Mouse (Mus musculus) forebrain, embryonic 11.5 days (tissue): ENCODE data around the gene Foxp1. TPM values are rescaled to one million over a fixed set of nuclear protein-coding genes. Genes with fewer than 3 reads are reported as not detected.

Source experiments
- ATAC-seq: fragments of 200-750 bp; cut with Nextera tagmentation; replicated peaks from 2 replicates; pipeline ENCODE4 v1.8.0; 2017; ENCODE audit warnings: moderate TSS enrichment; ENCODE audit not compliant: low FRiP score
- DNase-seq: peaks from one replicate; pipeline ENCODE4 v3.0.0-alpha.2; 2017; ENCODE audit warnings: low spot score
- H3K27ac ChIP-seq: fragments of 300-500 bp; sonication (generic); 2 replicates; pipeline ENCODE4 v1.5.1; 2014; ENCODE audit warnings: low read depth, low read length
- H3K27me3 ChIP-seq: fragments of 300-500 bp; sonication (generic); 2 replicates; pipeline ENCODE4 v1.6.1; 2014; ENCODE audit warnings: mild to moderate bottlenecking, low read length, mixed read lengths; ENCODE audit not compliant: control insufficient read depth, insufficient read depth
- H3K36me3 ChIP-seq: fragments of 300-500 bp; sonication (generic); 2 replicates; pipeline ENCODE4 v1.6.1; 2014; ENCODE audit warnings: mild to moderate bottlenecking, low read length, moderate library complexity, mixed read lengths; ENCODE audit not compliant: control insufficient read depth, insufficient read depth
- H3K4me1 ChIP-seq: fragments of 300-500 bp; sonication (generic); replicated peaks from 2 replicates; pipeline ENCODE4 v1.6.1; 2014; ENCODE audit warnings: low read length, mixed read lengths; ENCODE audit not compliant: control insufficient read depth, insufficient read depth
- H3K4me2 ChIP-seq: fragments of 300-500 bp; sonication (generic); 2 replicates; pipeline ENCODE4 v1.6.1; 2014; ENCODE audit warnings: low read depth, mild to moderate bottlenecking, low read length, moderate library complexity, mixed read lengths; ENCODE audit not compliant: severe bottlenecking
- H3K4me3 ChIP-seq: fragments of 300-500 bp; sonication (generic); 2 replicates; pipeline ENCODE4 v1.5.1; 2014; ENCODE audit warnings: low read depth, low read length
- H3K9ac ChIP-seq: fragments of 300-500 bp; sonication (generic); 2 replicates; pipeline ENCODE4 v1.6.1; 2014; ENCODE audit warnings: low read length
- H3K9me3 ChIP-seq: fragments of 300-500 bp; sonication (generic); 2 replicates; pipeline ENCODE4 v1.6.1; 2016; ENCODE audit warnings: low read length, mixed read lengths; ENCODE audit not compliant: control insufficient read depth
- WGBS: fragments of 180-500 bp; shearing (Covaris S2); extraction: QIAGEN DNeasy Blood & Tissue Kit; methylation state at CpG from one replicate; pipeline ENCODE4 v1.1.7; 2014; 5-methylcytosine and 5-hydroxymethylcytosine counted together
- polyA plus RNA-seq: library from polyadenylated mRNA; unstranded; fragments of >200 nt; fragmentation: Nextera tagmentation; extraction: Ambion mirVana; gene quantifications from 2 replicates; pipeline ENCODE4 v1.2.1, GENCODE M21; 2014

Foxp1 gene
- polyA plus RNA-seq, 1 experiment from 2014 or later: 91.5 TPM

DNA sequence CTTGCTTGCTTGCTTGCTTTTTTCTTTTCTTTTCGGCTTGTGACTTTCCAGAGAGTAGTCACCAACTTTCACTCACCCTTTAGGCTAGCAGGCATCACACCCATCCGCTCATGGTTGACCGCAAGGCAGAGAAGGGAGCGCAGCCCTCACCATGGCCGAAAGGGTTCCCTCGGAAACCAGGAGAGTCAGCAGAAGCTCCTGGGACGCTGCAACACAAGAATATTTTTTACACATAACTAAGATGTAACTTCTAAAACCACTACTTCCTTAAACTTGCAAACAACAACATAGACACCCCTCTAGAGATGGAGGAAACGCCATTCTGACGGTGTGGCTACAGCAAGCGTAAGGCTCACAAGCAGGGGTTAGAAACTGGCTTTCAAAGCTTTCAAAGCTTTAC is 87.4 kb downstream of the Foxp1 start:
- Histone ChIP-seq H3K9ac (no peak overlapping the region), H3K4me3 (no peak overlapping the region), H3K27ac (no peak overlapping the region), H3K4me2 (no peak overlapping the region), H3K9me3 (no peaks in the 10 kb centered on the region), H3K36me3 (no peaks in the 10 kb centered on the region; the same call in 1 of the 2 replicates), H3K27me3 (no peaks in the 10 kb centered on the region), H3K4me1 (peaks cover 18% of the 10 kb centered on the region)
- no peak for DNase-seq
- no peak for ATAC-seq
- 95% methylated on average over 10 of the region's 10 CpGs for WGBS

DNA sequence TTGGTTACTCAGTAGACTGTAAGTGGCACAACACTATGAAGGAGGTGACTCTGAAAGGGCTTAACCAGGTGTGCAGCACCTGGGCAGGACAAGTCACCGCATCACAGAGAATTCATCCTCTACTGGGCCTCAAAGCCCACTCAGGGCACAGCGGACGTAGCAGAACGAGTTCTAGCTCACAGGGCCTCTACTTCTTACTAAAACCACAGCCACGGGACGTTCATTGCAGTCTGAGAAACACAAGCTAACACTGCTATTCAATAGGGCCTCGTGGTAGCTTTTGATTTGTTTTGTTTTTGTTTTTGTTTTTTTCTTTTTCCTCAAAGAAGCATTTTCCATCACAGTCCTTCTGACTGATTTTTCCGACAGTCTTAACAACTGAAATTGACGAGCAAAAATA is 89.5 kb downstream of the Foxp1 start:
- no peaks in the 10 kb centered on the region for H3K27me3 ChIP-seq
- 89% methylated on average over 9 of the region's 9 CpGs for whole genome bisulfite sequencing
- no peak overlapping the region for H3K9ac ChIP-seq
- H3K4me3 ChIP-seq: no peak overlapping the region
- H3K4me1 ChIP-seq: no peaks in the 10 kb centered on the region; the same call in 1 of the 2 replicates
- no peak for ATAC-seq
- H3K36me3 ChIP-seq: no peaks in the 10 kb centered on the region; the same call in 1 of the 2 replicates
- H3K9me3 ChIP-seq: no peaks in the 10 kb centered on the region
- H3K27ac ChIP-seq: no peak overlapping the region
- DNase-seq: no peak
- H3K4me2 ChIP-seq: no peak overlapping the region

DNA sequence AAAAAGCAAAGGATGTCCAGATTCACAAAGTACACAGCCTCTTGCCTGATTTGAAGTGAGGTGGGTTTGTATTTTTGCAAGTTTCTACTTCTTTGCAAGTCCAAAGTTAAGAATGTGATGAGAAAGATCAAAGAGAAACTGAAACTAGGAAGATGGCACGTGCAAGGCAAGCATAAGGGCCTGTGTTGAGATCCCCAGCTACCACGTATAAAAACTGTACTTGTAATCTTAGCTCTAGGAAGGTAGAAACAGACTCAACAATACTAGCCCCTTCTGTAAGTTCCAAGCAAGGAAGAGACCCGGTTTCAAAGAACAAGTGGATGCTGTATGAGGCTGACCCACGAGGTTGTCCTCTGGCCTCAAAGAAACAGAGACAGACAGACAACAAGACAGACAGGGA is 90.6 kb downstream of the Foxp1 start:
- Histone ChIP-seq H3K4me2 (no peak overlapping the region), H3K4me1 (no peaks in the 10 kb centered on the region), H3K27ac (no peak overlapping the region), H3K9ac (no peak overlapping the region), H3K36me3 (no peaks in the 10 kb centered on the region; the same call in 1 of the 2 replicates), H3K27me3 (no peaks in the 10 kb centered on the region), H3K9me3 (no peaks in the 10 kb centered on the region), H3K4me3 (no peak overlapping the region)
- 83% methylated on average over 4 of the region's 4 CpGs for WGBS
- ATAC-seq (no peak), DNase-seq (no peak)

DNA sequence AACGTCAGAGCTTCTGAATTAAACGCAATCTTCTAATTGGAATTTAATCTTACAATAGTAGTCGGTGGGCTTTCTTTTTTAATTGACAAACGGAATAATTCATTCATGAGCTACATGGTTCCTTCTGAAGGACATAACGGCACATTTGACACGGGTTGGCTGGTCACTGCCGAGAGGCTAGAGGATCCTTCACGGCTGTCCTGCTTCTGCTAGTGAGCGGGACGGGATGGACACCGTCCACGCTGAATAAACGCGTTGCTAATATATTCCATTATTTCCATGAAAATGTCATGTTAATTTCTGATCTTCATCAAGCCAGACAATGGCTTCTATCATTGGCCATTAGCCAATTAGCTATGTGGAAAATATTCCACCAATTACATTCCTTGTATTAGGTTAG is 92.0 kb downstream of the Foxp1 start:
- 88% methylated on average over 14 of the region's 14 CpGs for WGBS
- Histone ChIP-seq H3K27me3 (no peaks in the 10 kb centered on the region), H3K4me2 (no peak overlapping the region), H3K36me3 (no peaks in the 10 kb centered on the region; the same call in 1 of the 2 replicates), H3K27ac (no peak overlapping the region), H3K9me3 (no peaks in the 10 kb centered on the region), H3K4me3 (no peak overlapping the region), H3K9ac (no peak overlapping the region), H3K4me1 (no peaks in the 10 kb centered on the region)
- ATAC-seq (no peak), DNase-seq (no peak)

DNA sequence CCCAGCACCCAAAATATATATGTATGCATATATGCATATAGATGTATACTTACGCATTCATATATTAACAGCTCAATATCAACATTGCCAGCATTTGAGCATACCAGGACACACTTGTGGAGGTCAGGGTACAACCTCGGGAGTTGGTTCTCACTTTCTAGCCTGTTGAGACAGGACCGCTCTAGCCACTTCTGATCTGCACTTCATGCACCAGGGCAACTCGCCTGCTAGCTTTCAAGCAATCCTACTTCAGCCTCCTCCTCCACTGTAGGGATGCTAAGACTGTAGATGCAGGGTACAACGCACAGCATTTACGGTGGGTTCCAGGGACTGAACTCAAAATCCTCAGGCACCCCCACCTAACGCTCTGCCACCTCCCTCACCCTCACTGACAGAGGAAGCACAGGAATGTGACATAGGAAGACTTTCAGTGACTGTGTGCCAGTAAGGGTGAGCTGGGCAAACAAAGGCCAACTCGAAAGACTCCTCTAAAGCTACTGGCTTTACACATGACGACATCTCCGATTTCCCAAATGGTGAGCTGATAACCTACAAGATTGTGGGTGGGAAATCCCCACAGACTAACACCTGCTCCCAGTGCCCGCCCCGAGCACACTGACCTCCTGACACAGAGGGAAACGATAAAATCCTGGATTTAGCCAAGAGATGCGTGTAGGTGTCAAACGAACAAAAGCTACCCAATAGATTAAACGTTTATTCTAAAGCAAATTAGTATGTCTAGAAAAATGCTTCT is 93.0 kb downstream of the Foxp1 start:
- no peak overlapping the region for H3K27ac ChIP-seq
- H3K9ac ChIP-seq: no peak overlapping the region
- H3K36me3 ChIP-seq: no peaks in the 10 kb centered on the region; the same call in 1 of the 2 replicates
- no peak overlapping the region for H3K4me3 ChIP-seq
- ATAC-seq (no peak), DNase-seq (no peak)
- no peaks in the 10 kb centered on the region for H3K4me1 ChIP-seq
- 85% methylated on average over 16 of the region's 16 CpGs for WGBS
- no peak overlapping the region for H3K4me2 ChIP-seq
- H3K9me3 ChIP-seq: no peaks in the 10 kb centered on the region
- H3K27me3 ChIP-seq: no peaks in the 10 kb centered on the region

DNA sequence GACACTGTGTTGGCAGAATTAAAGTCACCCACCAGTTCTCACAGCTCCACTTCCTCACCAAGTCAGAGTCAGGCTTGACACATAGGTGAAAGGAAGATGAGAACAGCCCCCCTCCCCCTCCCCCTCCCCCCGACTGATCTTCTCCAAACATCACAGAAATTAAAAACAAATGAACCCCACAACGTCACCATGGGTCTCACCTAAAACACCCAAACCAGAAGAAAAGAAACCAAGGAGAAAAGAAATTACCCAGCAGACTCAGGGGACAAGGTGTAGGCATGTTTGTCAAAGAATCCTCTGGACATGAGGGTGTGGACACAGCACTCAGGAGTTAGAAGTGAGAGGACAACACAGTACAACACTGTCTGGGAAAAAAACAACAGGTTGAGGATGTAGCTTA is 93.6 kb downstream of the Foxp1 start:
- DNase-seq (no peak), ATAC-seq (no peak)
- no peaks in the 10 kb centered on the region for H3K36me3 ChIP-seq
- no peak overlapping the region for H3K27ac ChIP-seq
- no peaks in the 10 kb centered on the region for H3K4me1 ChIP-seq
- H3K4me2 ChIP-seq: no peak overlapping the region
- H3K4me3 ChIP-seq: no peak overlapping the region
- WGBS: 75% methylated on average over 1 of the region's 2 CpGs
- no peaks in the 10 kb centered on the region for H3K9me3 ChIP-seq
- no peak overlapping the region for H3K9ac ChIP-seq
- H3K27me3 ChIP-seq: no peaks in the 10 kb centered on the region

DNA sequence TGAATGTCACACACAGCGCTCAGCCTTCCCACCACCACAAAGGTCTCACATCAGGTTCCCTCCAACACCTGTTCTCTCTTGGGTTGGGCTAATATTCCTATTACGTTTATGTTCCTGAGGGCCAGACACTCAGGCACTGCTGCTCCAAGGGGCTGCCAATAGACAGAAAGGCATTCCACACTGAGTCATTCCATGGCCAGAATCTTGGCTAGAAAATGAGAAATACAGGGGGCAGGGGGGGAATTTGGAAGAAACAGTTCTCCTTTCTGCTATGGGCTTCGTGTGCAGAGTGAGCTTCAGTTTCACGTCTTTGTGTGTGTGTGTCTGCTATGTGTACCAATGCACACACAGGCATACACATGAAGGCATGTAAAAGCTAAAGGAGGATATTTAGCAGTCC is 95.2 kb downstream of the Foxp1 start:
- no peak for ATAC-seq
- H3K36me3 ChIP-seq: no peaks in the 10 kb centered on the region
- no peak overlapping the region for H3K9ac ChIP-seq
- H3K9me3 ChIP-seq: no peaks in the 10 kb centered on the region
- no peaks in the 10 kb centered on the region for H3K27me3 ChIP-seq
- no peak for DNase-seq
- no peak overlapping the region for H3K4me2 ChIP-seq
- WGBS: 92% methylated on average over 4 of the region's 4 CpGs
- H3K4me3 ChIP-seq: no peak overlapping the region
- H3K27ac ChIP-seq: no peak overlapping the region
- H3K4me1 ChIP-seq: no peaks in the 10 kb centered on the region

DNA sequence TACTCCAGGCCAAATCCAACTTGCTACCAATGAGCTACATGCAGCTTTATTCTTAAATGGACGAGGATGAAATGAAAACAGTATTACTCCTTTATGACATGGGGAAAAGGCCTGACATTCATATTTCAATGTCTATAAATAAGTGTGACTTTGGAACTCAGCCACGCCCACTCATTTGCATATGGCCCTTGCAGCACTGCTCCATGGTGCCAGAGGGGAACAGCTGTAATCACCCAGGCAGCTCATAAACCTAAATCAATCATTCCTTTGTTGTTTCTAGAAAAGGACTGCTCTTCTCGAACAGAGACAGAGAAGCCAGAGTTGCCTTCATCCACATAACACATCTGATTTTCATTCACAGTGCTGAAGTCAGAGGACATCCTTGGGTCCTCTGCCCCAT is 97.5 kb downstream of the Foxp1 start:
- no peak overlapping the region for H3K4me2 ChIP-seq
- no peak overlapping the region for H3K9ac ChIP-seq
- 64% methylated on average over 3 of the region's 3 CpGs for WGBS
- DNase-seq (no peak), ATAC-seq (no peak)
- H3K27ac ChIP-seq: no peak overlapping the region
- no peaks in the 10 kb centered on the region for H3K36me3 ChIP-seq
- H3K4me3 ChIP-seq: no peak overlapping the region
- no peaks in the 10 kb centered on the region for H3K27me3 ChIP-seq
- H3K4me1 ChIP-seq: no peaks in the 10 kb centered on the region
- no peaks in the 10 kb centered on the region for H3K9me3 ChIP-seq

DNA sequence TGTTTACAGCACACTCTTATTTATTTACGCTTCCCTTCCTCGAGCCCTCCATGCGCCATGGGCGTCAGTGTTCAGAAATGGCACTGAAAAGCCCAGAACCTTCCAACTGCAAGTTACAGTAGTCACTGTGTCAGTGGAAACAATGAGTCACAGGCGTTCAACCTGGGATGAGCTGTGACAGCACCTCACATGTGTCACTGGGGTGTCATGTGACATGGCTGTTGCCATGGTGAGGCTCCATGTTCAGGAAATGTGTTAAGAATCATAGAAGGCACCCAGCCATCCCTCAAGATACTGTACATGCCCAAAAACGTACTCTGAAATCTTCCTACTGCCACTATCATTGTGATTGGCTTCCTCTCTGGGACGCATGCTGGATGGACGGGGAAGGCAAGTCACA is 101.9 kb downstream of the Foxp1 start:
- no peak overlapping the region for H3K4me3 ChIP-seq
- DNase-seq (no peak), ATAC-seq (no peak)
- WGBS: 92% methylated on average over 8 of the region's 8 CpGs
- no peaks in the 10 kb centered on the region for H3K4me1 ChIP-seq
- no peaks in the 10 kb centered on the region for H3K36me3 ChIP-seq
- no peak overlapping the region for H3K27ac ChIP-seq
- no peak overlapping the region for H3K4me2 ChIP-seq
- no peaks in the 10 kb centered on the region for H3K9me3 ChIP-seq
- H3K27me3 ChIP-seq: no peaks in the 10 kb centered on the region
- no peak overlapping the region for H3K9ac ChIP-seq
